Mouse (Mus musculus): ENCODE results near the gene Gm27021.

DNA sequence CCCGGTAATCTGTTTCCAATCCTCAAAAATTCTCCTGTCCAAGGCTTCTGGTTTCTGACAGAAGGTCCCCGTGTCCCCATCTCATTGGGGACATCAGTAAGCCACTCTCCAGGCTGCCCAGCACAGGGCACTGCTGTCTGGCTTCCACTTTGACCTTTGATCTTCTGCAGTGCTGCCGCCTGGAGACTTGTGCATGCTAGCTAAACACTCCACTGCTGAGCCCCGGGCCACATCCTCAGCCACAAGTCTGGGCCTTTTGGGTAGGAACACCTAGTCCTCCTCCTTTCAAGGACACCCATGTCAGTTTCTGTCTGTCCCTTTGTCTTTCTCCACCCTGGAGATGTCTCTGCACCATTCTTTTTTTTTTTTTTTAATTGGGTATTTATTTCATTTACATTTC, 25.1 kb upstream of the Gm27021 start:
- TF ChIP-seq CTCF (conservative IDR thresholded peaks at IDR 0.05; ENCODE audit: low read length) (no peak), NANOG (IDR thresholded peaks at IDR 0.05; ENCODE audit: borderline replicate concordance, low read length) (no peak), POU5F1 (IDR thresholded peaks at IDR 0.05; ENCODE audit: borderline replicate concordance, low read length) (no peak)
